Comparison of ENCODE assay signal across 11 mouse cellular contexts in the genomic region with DNA sequence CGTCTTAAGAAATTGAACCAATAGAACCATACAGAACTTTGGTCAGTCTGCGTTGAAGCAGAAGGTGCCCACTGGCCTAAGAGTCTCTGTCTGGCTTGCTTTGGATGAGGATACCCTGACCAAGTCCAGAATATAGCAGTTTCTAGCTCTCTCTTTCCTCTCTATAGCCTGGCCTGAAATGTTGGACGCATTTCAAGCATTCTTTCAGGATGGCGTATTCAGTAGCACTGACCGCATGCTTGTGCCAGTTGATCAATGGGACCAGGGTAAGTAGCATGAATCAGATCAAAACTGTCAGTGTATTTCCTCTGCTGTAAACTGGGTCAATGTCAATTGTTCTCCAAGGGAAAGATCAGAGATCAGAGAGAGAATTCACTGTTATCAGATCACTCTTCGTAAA. TPM values are rescaled to one million over a fixed set of nuclear protein-coding genes. Genes with fewer than 3 reads are reported as not detected.
DNase-seq lines count a peak whose midpoint lies in the region; ATAC-seq lines count a peak whose summit lies in the region.
"Had no signal": no experiment of that assay in that cellular context is flagged by ENCODE, and none has a peak within 500 bp of the region (broad histone marks: within the 10 kb centered on the region; RNA-seq: fewer than 3 reads in every experiment).

No protein-coding gene starts in this region.

- peak; percentile 43; the same call in 1 of the 2 replicates for ATAC-seq in hindbrain, embryonic 12.5 days (ENCODE audit: low FRiP score)
- ATAC-seq in forebrain, embryonic 13.5 days: peak; percentile 71

- H3K4me1 ChIP-seq in hindbrain, embryonic 12.5 days: no peaks in the 10 kb centered on the region
- peaks cover 2% of the 10 kb centered on the region; the same call in 1 of the 2 replicates for H3K4me1 ChIP-seq in hindbrain, embryonic 10.5 days (replicated peaks)
- H3K4me1 ChIP-seq in forebrain, embryonic 13.5 days: peaks cover 24% of the 10 kb centered on the region

- no peak overlapping the region for H3K27ac ChIP-seq in hindbrain, embryonic 12.5 days
- H3K27ac ChIP-seq in hindbrain, embryonic 10.5 days: no peak overlapping the region
- H3K27ac ChIP-seq in forebrain, embryonic 13.5 days: no peak overlapping the region
- H3K27ac ChIP-seq: embryonic facial prominence, embryonic 13.5 days; liver, embryonic 13.5 days; stomach, embryonic 15.5 days had no signal

- no peaks in the 10 kb centered on the region for H3K9me3 ChIP-seq in hindbrain, embryonic 12.5 days (replicated peaks)
- no peaks in the 10 kb centered on the region for H3K9me3 ChIP-seq in hindbrain, embryonic 10.5 days
- peaks cover 3% of the 10 kb centered on the region; the same call in 1 of the 2 replicates for H3K9me3 ChIP-seq in forebrain, embryonic 13.5 days (replicated peaks)
- H3K9me3 ChIP-seq: embryonic facial prominence, embryonic 13.5 days; liver, embryonic 13.5 days; stomach, embryonic 15.5 days had no signal

- no peak overlapping the region for H3K9ac ChIP-seq in hindbrain, embryonic 12.5 days
- H3K9ac ChIP-seq in forebrain, embryonic 13.5 days: no peak overlapping the region
- H3K9ac ChIP-seq: embryonic facial prominence, embryonic 13.5 days; liver, embryonic 13.5 days; stomach, embryonic 15.5 days had no signal

- no peak overlapping the region for H3K4me3 ChIP-seq in hindbrain, embryonic 12.5 days
- H3K4me3 ChIP-seq in hindbrain, embryonic 10.5 days: no peak overlapping the region
- H3K4me3 ChIP-seq in forebrain, embryonic 13.5 days: no peak overlapping the region
- H3K4me3 ChIP-seq: embryonic facial prominence, embryonic 13.5 days; liver, embryonic 13.5 days; stomach, embryonic 15.5 days had no signal

- no peak for DNase-seq in hindbrain, embryonic 10.5 days (ENCODE audit: low spot score)
- DNase-seq in adipocyte (ENCODE audit: low spot score): peak; percentile 6
- DNase-seq in lung, postnatal 25 days (ENCODE audit: low spot score): peak; percentile 45
- DNase-seq in frontal cortex, postnatal 10 days (ENCODE audit: low spot score in 2 of 2): no peak
- no peak for DNase-seq in spleen, postnatal 4 days (ENCODE audit: low spot score in 2 of 2)
- no peak for DNase-seq in cerebellum, adult 9-10 months
- DNase-seq: liver, embryonic 13.5 days had no signal

- no peak overlapping the region for H3K4me2 ChIP-seq in hindbrain, embryonic 12.5 days (replicated peaks)
- H3K4me2 ChIP-seq in forebrain, embryonic 13.5 days: no peak overlapping the region
- H3K4me2 ChIP-seq: embryonic facial prominence, embryonic 13.5 days; liver, embryonic 13.5 days; stomach, embryonic 15.5 days had no signal

- peaks cover 4% of the 10 kb centered on the region for H3K27me3 ChIP-seq in hindbrain, embryonic 12.5 days
- peaks cover 18% of the 10 kb centered on the region for H3K27me3 ChIP-seq in hindbrain, embryonic 10.5 days (ENCODE audit: insufficient read depth, poor library complexity, severe bottlenecking)
- H3K27me3 ChIP-seq in forebrain, embryonic 13.5 days: peaks cover 13% of the 10 kb centered on the region

- H3K36me3 ChIP-seq in hindbrain, embryonic 12.5 days: no peaks in the 10 kb centered on the region
- no peaks in the 10 kb centered on the region for H3K36me3 ChIP-seq in hindbrain, embryonic 10.5 days
- H3K36me3 ChIP-seq in forebrain, embryonic 13.5 days (ENCODE audit: poor library complexity, severe bottlenecking): no peaks in the 10 kb centered on the region
- H3K36me3 ChIP-seq: embryonic facial prominence, embryonic 13.5 days; liver, embryonic 13.5 days; stomach, embryonic 15.5 days had no signal

- 64% methylated on average over 6 of the region's 6 CpGs for WGBS in hindbrain, embryonic 12.5 days
- 68% methylated on average over 6 of the region's 6 CpGs for WGBS in hindbrain, embryonic 10.5 days
- WGBS in forebrain, embryonic 13.5 days: 29% methylated on average over 6 of the region's 6 CpGs

RNA-seq across cellular contexts. Expression of a gene that starts 6.6 kb away (rescaled TPM):
- 1.8 and 2.1 TPM in 2 replicates for polyA plus RNA-seq in hindbrain, embryonic 12.5 days (2016; fragmentation: Nextera tagmentation; extraction: Ambion mirVana)
- polyA plus RNA-seq in hindbrain, embryonic 10.5 days (2016; fragmentation: Nextera tagmentation; extraction: Ambion mirVana): 0.36 and 0.90 TPM in 2 replicates
- 0.98 and 1.00 TPM in 2 replicates for polyA plus RNA-seq in forebrain, embryonic 13.5 days (2015; fragmentation: Nextera tagmentation; extraction: Ambion mirVana)

Comparison
In these comparisons a context has a peak if more than half of its experiments do, and no peak if none do; other contexts are left out.
1. DNase-seq: peak in adipocyte (single experiment) and lung, postnatal 25 days (single experiment); none in hindbrain, embryonic 10.5 days (single experiment), frontal cortex, postnatal 10 days (0 of 2), spleen, postnatal 4 days (0 of 2) and cerebellum, adult 9-10 months (single experiment).